ENCODE assay signal across 8 mouse cellular contexts in genomic region chr2:48098931-48099531, GRCm38 (mm10).
DNase-seq lines count a peak whose midpoint lies in the region; ATAC-seq lines count a peak whose summit lies in the region.

No protein-coding gene starts in this region.

- no peak for ATAC-seq in erythroblast, adult 5-6 weeks (replicated peaks; ENCODE audit: low FRiP score, poor library complexity, severe bottlenecking)

- DNase-seq in embryo, embryonic 10 days (ENCODE audit: low spot score), result peak; percentile 43
- peak; percentile 16 to 52 for DNase-seq in frontal cortex, postnatal 36 days (ENCODE audit: low spot score in 2 of 2)
- DNase-seq in left cerebral cortex, postnatal 14 days (ENCODE audit: low spot score in 2 of 2), result peak; percentile 26 to 47
- peak; percentile 3 for DNase-seq in retina, postnatal 1 day
- DNase-seq in urinary bladder, postnatal 25 days (ENCODE audit: low spot score), result no peak
- DNase-seq in spleen, postnatal 14 days (ENCODE audit: low spot score in 2 of 2), result no peak
- DNase-seq in kidney, postnatal 14 days, result no peak

- intact Hi-C loops in left cerebral cortex, postnatal 14 days (cut with DNase I), result no loop called here

Comparison
In these comparisons a context has a peak if more than half of its experiments do, and no peak if none do; other contexts are left out.
1. DNase-seq: peak in embryo, embryonic 10 days (single experiment), frontal cortex, postnatal 36 days (2 of 2), left cerebral cortex, postnatal 14 days (2 of 2) and retina, postnatal 1 day (single experiment); none in urinary bladder, postnatal 25 days (single experiment), spleen, postnatal 14 days (0 of 2) and kidney, postnatal 14 days (single experiment).